Mouse (Mus musculus) CH12F3 (cell line): ENCODE data around the gene Rnf213.
"Not testable (repeated sequence)": the region's sequence is repeated elsewhere in the genome, so short reads cannot be mapped to it uniquely, and the experiment has no call there.

Experiments used
- in situ Hi-C: fragments of 300-500 bp; cut with MboI; formaldehyde crosslinking; loops from 2 replicates; pipeline ENCODE4 v1.14.3; 2020; ENCODE audit warnings: low sequenced_read_pairs

The Rnf213 gene

GRCm38 (mm10) chr11:119392800-119393482 is at the start of gene Rnf213:
Gene Rnf213 (plus strand): TSS chr11:119393100.
- in situ Hi-C loops, result no loop called here

- in situ Hi-C loops, result no loop called here
Observed at GRCm38 (mm10) chr11:119344178-119344577, 48.7 kb upstream of the Rnf213 start.

DNA sequence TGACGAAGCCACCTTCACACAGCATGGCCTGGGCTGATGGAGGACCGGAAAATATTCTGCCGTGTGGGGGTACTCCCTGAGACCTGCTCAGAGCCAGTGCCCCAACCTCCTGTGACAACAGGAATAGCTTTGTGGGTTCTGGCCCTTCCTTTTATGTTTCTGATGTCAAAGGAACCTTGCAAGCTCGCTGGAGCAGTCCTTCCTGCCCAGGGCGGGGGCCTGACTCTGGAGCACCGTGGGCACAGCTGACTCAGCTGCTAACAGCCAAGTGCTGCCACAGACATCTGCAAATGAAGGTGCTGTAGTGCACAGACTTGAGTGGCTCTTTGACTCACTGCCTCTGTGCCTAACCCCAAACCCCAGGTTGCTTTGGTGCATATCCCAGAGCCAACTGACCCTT is 48.0 kb upstream of the Rnf213 start:
- in situ Hi-C loops, result no loop called here

DNA sequence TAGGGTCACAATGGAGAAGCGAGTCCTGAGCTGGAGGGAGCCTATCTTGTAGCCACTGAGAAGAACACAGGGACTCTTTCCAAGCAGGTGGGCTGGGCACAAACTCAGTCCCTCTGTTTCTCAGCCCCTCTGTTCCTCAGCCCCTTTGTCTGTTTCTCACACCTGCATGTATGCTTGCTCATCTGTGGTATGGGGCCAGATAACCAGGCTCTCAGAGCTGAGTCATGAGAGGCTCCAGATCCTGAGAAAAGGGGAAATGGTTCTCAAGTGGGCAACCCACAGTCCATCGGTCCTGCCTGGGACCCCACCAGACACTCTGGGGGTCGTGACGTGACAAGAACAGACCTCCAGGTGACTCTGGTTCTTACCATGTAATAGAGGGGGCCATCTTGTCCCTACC is 45.8 kb upstream of the Rnf213 start:
- in situ Hi-C loops, result no loop called here

DNA sequence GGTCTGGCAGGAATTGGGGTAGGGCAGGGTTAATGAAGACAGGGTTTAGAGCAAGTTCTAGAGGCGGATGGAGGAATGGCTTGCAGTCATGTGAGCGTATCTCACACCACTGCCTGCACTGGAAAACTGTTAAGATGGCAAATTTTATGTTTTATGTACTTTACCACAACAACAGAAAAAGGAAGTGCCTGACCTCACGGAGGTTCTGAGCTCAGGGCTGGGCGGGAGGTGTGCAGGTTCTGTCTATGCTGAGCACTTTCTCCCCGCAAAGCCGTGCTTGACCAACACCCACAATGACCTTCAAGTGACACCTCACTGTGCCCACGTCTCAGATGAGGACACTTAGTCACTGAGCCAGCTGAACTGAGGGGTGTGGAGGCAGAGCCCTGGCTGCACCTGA is 40.8 kb upstream of the Rnf213 start:
- in situ Hi-C loops, result no loop called here

DNA sequence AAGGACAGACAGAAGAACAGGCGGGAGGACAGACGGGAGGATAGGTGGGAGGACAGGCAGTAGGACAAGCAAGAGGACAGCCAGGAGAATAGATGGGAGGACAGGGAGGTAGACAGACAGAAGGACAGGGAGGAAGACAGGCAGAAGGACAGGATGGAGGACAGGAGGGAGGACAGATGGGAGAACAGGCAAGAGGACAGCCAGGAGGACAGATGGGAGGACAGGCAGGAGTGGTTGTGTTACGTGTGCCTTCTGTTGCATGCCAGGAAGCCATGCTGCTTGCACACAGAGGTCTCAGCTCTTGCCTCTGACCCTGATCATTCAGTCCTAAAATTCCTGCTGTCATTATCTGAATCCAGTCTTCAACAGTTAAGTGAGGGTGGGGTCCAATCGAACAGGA is 39.0 kb upstream of the Rnf213 start:
- in situ Hi-C loops, result no loop called here

DNA sequence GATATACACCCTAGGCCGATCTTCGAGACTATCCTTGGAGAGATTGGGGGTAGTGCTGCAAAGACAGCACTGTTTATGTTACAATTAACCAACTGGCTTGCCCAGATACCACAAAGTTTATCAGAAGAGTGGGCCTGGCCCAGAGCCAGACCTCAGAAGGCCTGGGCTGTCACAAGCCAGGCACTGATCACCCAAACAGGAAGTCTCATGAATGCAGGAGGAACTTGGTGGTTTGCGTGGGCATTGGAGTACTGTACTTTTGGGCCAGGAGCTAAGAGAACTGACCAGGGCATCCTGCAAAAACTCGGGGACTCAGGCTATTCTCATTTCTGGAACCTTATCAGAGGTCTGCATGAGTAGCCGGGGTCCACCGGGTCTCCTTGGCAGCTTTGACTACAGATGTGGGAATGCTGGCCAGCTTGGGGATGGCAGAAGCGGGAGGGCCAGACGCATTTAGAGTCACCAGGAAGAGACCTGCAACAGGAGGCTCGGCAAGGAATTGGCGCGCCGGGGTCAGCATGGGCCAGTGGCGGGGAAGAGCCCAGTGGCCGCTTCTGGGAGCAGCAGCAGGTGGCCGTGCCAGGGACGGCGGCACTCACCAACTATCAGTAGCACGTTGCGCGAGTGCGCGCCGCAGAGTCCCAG is 38.0 kb upstream of the Rnf213 start:
- in situ Hi-C loops, result no loop called here

DNA sequence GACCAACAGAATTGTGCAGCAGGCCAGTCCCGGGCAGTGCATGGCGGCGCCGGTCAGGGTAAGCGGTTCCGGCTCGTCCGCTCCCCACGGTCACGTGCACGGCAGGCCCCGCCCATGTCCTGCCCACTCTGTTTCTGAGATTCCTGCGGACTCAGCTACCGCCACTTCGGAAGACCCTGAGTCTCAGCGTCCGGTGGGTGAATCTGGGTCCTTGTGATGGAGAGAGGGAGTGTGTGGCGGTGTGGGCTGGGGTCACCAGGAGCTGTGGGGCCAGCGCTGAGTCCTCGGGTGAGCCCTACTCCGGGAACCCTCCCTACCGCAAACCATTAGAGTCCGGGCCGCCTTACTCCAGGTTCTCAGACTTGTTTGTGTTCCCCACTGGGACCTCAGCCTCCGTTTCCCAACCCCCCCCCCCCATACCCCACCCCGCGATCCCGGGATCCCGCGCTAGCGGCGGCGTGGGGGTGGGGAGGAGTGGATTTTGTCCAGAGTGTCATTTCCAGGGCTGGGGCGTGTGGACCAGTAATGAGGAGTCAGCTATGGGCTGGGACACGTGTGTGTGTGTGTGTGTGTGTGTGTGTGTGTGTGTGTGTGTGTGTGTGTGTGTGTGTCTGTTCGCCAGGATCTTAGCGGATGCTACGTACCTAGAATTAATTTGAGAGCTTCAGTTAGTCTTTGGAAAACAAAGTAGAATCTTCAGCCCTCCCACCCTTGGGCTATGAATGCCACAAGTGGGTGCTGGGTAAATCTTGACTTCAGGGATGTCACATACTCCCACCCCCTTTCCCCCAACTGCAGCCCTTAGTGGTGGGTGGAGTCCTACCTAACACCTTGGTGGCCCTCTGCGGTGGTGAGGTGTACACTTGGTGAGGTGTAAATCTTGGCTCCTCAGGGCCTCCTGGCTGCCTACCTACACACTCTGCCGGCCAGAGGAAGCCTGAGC is 37.2 kb upstream of the Rnf213 start, which contains the start of the genes Sgsh and Slc26a11:
Sgsh (minus strand) TSS at position 94 of the 943 bp plus-strand sequence.
Slc26a11 (plus strand) TSS at position 115 of the 943 bp plus-strand sequence.
- in situ Hi-C loops, result no loop called here

DNA sequence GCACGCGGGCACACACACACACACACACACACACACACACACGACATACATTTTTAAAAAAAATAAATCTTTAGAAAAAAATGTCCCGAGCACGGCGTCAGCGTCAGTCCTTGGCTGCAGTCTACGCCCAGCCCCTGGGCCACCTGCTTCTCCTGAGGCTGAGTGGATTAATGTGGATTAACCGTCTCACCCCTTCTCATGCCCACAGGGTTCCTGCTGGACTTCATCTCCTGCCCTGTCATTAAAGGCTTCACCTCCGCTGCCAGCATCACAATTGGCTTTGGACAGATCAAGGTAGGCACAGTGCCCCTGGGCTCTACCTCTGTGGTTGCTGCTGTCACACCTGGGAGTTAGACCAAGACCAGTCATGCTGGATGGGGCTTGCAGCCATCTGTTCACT is 33.8 kb upstream of the Rnf213 start:
- in situ Hi-C loops, result no loop called here

DNA sequence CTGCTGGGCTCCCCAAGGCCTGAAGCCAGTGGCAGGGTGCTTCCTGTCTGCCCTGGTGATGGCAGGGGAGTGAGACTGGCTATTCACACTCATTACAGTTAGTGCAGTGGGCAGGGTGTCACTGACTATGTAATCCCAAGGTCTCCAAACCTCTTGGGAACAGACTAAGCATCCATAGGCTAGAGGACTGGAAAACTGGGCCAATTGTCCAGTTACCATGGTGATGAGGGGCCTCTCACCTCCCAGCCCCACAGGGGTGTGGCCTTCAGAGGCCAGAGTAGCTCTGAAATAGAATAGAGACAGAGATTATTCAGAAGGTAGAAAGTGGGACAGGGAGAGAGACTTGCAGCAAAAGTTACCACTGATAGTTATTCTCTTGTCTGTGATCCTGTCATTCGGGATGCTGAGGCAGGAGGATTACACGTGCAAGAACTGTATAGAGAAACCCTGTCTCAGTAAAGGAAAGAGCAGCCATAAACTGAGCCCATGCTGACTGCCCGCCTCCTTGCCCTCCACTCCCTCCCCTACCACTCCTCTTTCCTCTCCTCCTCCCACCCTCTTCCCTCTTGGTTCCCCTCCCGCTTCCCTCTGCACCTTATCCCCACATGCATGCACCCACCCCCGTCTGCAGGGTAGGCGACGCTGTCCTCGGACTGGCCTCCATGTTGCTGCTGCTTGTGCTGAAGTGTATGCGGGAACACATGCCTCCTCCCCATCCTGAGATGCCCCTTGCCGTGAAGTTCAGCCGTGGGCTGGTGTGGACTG is 29.9 kb upstream of the Rnf213 start:
- in situ Hi-C loops, result no loop called here

DNA sequence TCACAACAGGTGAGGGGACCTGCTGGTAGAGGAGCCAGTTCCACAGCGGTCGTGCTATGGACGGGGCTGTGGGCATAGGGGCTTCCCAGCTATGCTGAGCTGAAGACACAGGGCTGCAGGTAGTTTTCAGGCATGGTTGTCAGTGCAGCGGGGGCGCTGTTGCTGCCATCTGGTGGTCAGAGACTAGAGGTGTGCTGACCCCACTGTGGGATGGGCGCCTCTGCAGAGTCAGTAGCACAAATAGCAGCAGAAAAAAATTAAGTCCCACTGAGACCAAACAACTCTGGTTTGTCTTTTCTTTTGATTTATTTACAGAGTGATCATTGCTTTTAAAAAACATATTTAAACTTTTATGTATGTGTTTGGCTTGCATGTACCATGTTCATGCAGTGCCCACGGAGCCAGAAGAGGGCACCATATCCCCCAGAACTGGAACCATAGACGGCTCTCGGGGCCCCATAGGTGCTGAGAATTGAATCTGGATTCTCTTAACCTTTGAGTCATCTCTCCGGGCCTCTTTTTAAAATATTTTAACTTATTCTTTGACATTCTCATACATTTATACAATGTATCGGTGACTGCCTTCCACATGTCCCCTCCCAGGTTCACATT is 29.3 kb upstream of the Rnf213 start:
- in situ Hi-C loops, result no loop called here

- in situ Hi-C loops, result no loop called here
Observed at GRCm38 (mm10) chr11:119375425-119375824, 17.5 kb upstream of the Rnf213 start.

DNA sequence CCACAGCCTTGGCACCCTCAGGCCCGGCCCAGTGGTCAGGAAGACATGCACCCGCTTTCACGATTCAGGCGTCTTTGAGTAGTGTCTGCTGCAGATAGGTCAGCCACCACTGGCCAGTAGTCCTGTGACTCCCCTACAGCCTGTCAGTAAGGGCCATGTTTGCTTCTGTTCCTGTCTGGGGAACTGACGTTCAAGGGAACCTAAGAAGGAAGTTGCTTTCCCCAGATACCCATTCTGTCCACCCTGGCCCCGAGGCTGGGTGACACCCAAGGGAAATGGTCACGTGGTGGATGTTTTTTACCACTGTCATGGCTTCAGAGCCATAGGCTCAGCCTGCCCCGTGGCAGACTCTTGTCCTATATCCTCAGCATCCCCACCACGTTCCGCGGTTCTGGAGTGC is 15.6 kb upstream of the Rnf213 start:
- in situ Hi-C loops, result no loop called here

- in situ Hi-C loops, result no loop called here
Observed at GRCm38 (mm10) chr11:119378551-119378950, 14.3 kb upstream of the Rnf213 start.

DNA sequence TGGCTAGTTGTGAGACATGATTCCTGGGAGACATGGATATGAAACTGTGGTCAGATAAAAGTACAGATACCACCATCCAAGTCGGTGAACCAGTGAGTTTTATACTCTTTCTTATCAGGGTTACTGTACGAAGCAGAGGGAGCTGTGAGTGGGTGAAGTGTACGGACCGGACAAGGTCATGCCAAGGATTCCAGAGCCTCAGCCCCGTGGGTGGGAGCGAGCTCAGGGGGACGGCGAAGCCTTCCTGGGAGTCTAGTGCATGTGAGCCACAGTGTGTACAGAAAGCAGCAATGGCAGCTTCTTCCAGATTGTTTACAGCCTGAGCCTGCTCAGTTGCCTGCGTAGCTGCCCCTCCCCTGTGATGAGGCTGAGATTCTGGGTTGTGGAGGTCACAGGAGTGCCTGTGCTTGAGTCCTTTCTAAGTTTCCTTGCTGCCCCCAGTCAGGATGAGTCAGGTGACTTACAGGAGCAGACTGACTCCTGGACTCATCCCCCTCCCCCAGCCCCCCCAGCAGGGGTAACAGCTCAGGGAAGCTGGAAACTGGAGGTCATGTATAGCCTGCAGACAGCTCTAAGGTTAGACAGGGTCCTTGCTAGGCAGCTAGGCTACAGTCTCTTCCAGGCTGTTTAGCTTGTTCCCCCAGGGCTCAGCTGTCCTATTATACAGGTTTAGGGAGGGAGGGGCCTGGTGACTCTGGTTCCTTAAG is 11.1 kb upstream of the Rnf213 start:
- in situ Hi-C loops, result no loop called here

- in situ Hi-C loops, result no loop called here
Observed at GRCm38 (mm10) chr11:119382338-119382850, 10.5 kb upstream of the Rnf213 start.

DNA sequence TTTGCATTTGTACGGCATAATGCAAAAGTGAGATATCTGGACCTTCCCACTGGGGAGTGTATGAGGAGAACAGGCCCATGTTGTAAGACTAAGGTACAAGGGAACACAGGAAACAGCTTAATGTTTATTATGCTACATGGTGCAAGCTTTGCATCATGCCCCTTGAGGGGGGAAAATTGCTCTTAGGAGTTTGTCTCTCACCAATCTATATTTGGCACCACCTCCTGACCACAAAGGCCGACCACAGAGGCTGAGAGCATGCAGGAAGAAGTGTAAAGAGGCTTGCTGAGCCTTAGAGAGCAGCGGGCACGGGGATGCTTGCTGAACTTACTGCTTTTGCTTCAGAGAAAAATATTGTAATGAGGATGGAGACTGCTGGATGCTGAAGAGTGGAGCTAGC is 8.0 kb upstream of the Rnf213 start:
- in situ Hi-C loops, result no loop called here

GRCm38 (mm10) chr11:119386306-119386705 is 6.6 kb upstream of the Rnf213 start:
- in situ Hi-C loops, result no loop called here

- in situ Hi-C loops, result not testable (repeated sequence)
Observed at GRCm38 (mm10) chr11:119387273-119387672, 5.6 kb upstream of the Rnf213 start.
